Mouse (Mus musculus): ENCODE results near the gene Foxc2. TPM values are rescaled to one million over a fixed set of nuclear protein-coding genes. Genes with fewer than 3 reads are reported as not detected.

Gene Foxc2
- polyA plus RNA-seq, 1 experiment from 2014 or later: 1.7 TPM

- peaks cover 5% of the 10 kb centered on the region; the same call in 1 of the 2 replicates for H3K4me1 ChIP-seq (ENCODE audit: control insufficient read depth, insufficient read depth, low read length)
- no peak overlapping the region for H3K9ac ChIP-seq (ENCODE audit: low read depth, low read length)
- WGBS: under 1% methylated on average over 25 of the region's 25 CpGs
- H3K36me3 ChIP-seq (ENCODE audit: control insufficient read depth, insufficient read depth, low read length): no peaks in the 10 kb centered on the region
- ATAC-seq: no peak
- no peaks in the 10 kb centered on the region; the same call in 1 of the 2 replicates for H3K9me3 ChIP-seq (replicated peaks; ENCODE audit: control insufficient read depth, low read length, poor library complexity, severe bottlenecking)
- H3K4me2 ChIP-seq (ENCODE audit: low read length): no peak overlapping the region
- peaks cover 55% of the 10 kb centered on the region for H3K27me3 ChIP-seq (ENCODE audit: control insufficient read depth, insufficient read depth, low read depth, low read length)
- no peak overlapping the region for H3K4me3 ChIP-seq (ENCODE audit: low read depth, low read length)
- H3K27ac ChIP-seq (ENCODE audit: low read length): no peak overlapping the region
These were observed 835 bp upstream of the Foxc2 start for GRCm38 (mm10) chr8:121115136-121115535.

GRCm38 (mm10) chr8:121116591-121117185 is 717 bp downstream of the Foxc2 start:
- Histone ChIP-seq H3K36me3 (ENCODE audit: control insufficient read depth, insufficient read depth, low read length) (no peaks in the 10 kb centered on the region), H3K27ac (ENCODE audit: low read length) (no peak overlapping the region), H3K4me1 (ENCODE audit: control insufficient read depth, insufficient read depth, low read length) (peaks cover 5% of the 10 kb centered on the region; the same call in 1 of the 2 replicates), H3K9ac (ENCODE audit: low read depth, low read length) (no peak overlapping the region), H3K4me2 (ENCODE audit: low read length) (peak overlapping the region; percentile 51), H3K4me3 (ENCODE audit: low read depth, low read length) (peak overlapping the region; percentile 25), H3K27me3 (ENCODE audit: control insufficient read depth, insufficient read depth, low read depth, low read length) (peaks cover 66% of the 10 kb centered on the region), H3K9me3 (replicated peaks; ENCODE audit: control insufficient read depth, low read length, poor library complexity, severe bottlenecking) (no peaks in the 10 kb centered on the region; the same call in 1 of the 2 replicates)
- under 1% methylated on average over 53 of the region's 55 CpGs for WGBS
- no peak for ATAC-seq

- under 1% methylated on average over 53 of the region's 62 CpGs for WGBS
These were observed 1.2 kb downstream of the Foxc2 start for GRCm38 (mm10) chr8:121117186-121117651.

GRCm38 (mm10) chr8:121117906-121118305 is 1.9 kb downstream of the Foxc2 start:
- Histone ChIP-seq H3K9ac (ENCODE audit: low read depth, low read length) (no peak overlapping the region), H3K4me3 (ENCODE audit: low read depth, low read length) (peak overlapping the region; percentile 16; the same call in 1 of the 2 replicates), H3K27ac (ENCODE audit: low read length) (no peak overlapping the region), H3K9me3 (replicated peaks; ENCODE audit: control insufficient read depth, low read length, poor library complexity, severe bottlenecking) (no peaks in the 10 kb centered on the region; the same call in 1 of the 2 replicates), H3K4me1 (ENCODE audit: control insufficient read depth, insufficient read depth, low read length) (peaks cover 5% of the 10 kb centered on the region; the same call in 1 of the 2 replicates), H3K36me3 (ENCODE audit: control insufficient read depth, insufficient read depth, low read length) (no peaks in the 10 kb centered on the region), H3K4me2 (ENCODE audit: low read length) (no peak overlapping the region), H3K27me3 (ENCODE audit: control insufficient read depth, insufficient read depth, low read depth, low read length) (peaks cover 71% of the 10 kb centered on the region)
- no peak for ATAC-seq
- WGBS: under 1% methylated on average over 28 of the region's 28 CpGs

More at GRCm38 (mm10) chr8:121117186-121117651, 1.2 kb downstream of the Foxc2 start:
- peak overlapping the region; percentile 25 for H3K4me3 ChIP-seq (ENCODE audit: low read depth, low read length)
- H3K27ac ChIP-seq (ENCODE audit: low read length): no peak overlapping the region
- peaks cover 5% of the 10 kb centered on the region; the same call in 1 of the 2 replicates for H3K4me1 ChIP-seq (ENCODE audit: control insufficient read depth, insufficient read depth, low read length)
- peaks cover 69% of the 10 kb centered on the region for H3K27me3 ChIP-seq (ENCODE audit: control insufficient read depth, insufficient read depth, low read depth, low read length)
- 0 out of 2 replicates have a peak overlapping the region, but pooled peaks have one; percentile 4 for H3K4me2 ChIP-seq (ENCODE audit: low read length)
- H3K36me3 ChIP-seq (ENCODE audit: control insufficient read depth, insufficient read depth, low read length): no peaks in the 10 kb centered on the region
- H3K9me3 ChIP-seq (replicated peaks; ENCODE audit: control insufficient read depth, low read length, poor library complexity, severe bottlenecking): no peaks in the 10 kb centered on the region; the same call in 1 of the 2 replicates
- ATAC-seq: no peak
- no peak overlapping the region for H3K9ac ChIP-seq (ENCODE audit: low read depth, low read length)

GRCm38 (mm10) chr8:121118634-121119420 is 2.9 kb downstream of the Foxc2 start:
- Histone ChIP-seq H3K9ac (ENCODE audit: low read depth, low read length) (no peak overlapping the region), H3K4me2 (ENCODE audit: low read length) (no peak overlapping the region), H3K36me3 (ENCODE audit: control insufficient read depth, insufficient read depth, low read length) (no peaks in the 10 kb centered on the region), H3K9me3 (replicated peaks; ENCODE audit: control insufficient read depth, low read length, poor library complexity, severe bottlenecking) (no peaks in the 10 kb centered on the region; the same call in 1 of the 2 replicates), H3K27ac (ENCODE audit: low read length) (no peak overlapping the region), H3K4me3 (ENCODE audit: low read depth, low read length) (no peak overlapping the region), H3K27me3 (ENCODE audit: control insufficient read depth, insufficient read depth, low read depth, low read length) (peaks cover 76% of the 10 kb centered on the region), H3K4me1 (ENCODE audit: control insufficient read depth, insufficient read depth, low read length) (peaks cover 5% of the 10 kb centered on the region; the same call in 1 of the 2 replicates)
- no peak for ATAC-seq
- 1% methylated on average over 18 of the region's 18 CpGs for WGBS

DNA sequence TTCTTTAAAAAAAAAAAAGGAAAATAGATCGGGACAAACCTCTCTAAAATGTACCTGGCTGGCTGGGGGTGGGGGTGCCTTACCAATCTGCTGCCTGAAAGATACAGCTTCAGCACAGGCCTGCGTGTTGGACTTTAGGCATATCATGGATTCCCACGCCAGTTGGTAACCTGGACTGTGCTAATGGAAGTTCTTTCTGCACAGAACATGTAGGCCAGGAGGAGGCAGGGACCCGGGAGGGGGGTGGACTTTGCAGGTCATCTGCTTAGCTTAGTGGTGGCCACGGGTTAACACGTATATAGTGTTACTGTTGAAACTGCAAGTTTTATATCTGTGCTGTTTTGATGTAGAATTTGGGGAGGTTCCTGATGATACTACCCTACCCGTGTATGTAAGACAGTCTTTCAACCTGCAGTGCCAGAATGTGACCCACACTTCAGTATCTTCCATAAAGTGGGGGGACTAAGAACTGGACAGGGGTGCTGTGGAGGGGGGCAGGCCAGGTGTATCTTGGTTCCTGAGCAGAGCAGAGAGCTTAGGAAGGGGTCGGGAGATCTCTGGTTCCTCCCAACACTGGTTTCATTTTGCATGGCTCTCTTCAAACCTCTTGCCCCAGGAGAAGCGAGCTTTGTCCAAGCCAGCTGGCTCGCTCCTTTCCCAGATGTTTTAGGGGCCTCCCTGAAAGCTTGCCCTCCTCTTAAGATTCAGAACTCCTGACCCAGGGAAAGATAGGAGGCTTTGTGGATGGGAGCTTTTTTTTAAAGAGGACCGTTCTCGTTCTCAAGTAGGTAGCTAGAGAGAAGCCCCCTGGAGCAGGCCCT is 3.9 kb downstream of the Foxc2 start:
- no peak overlapping the region for H3K4me3 ChIP-seq (ENCODE audit: low read depth, low read length)
- H3K4me1 ChIP-seq (ENCODE audit: control insufficient read depth, insufficient read depth, low read length): peaks cover 5% of the 10 kb centered on the region; the same call in 1 of the 2 replicates
- H3K9ac ChIP-seq (ENCODE audit: low read depth, low read length): no peak overlapping the region
- 2% methylated on average over 12 of the region's 12 CpGs for WGBS
- no peak for ATAC-seq
- H3K27me3 ChIP-seq (ENCODE audit: control insufficient read depth, insufficient read depth, low read depth, low read length): peaks cover 79% of the 10 kb centered on the region
- H3K9me3 ChIP-seq (replicated peaks; ENCODE audit: control insufficient read depth, low read length, poor library complexity, severe bottlenecking): no peaks in the 10 kb centered on the region; the same call in 1 of the 2 replicates
- H3K4me2 ChIP-seq (ENCODE audit: low read length): no peak overlapping the region
- H3K27ac ChIP-seq (ENCODE audit: low read length): no peak overlapping the region
- no peaks in the 10 kb centered on the region for H3K36me3 ChIP-seq (ENCODE audit: control insufficient read depth, insufficient read depth, low read length)

GRCm38 (mm10) chr8:121120456-121121419 is 4.8 kb downstream of the Foxc2 start:
- WGBS: 5% methylated on average over 17 of the region's 17 CpGs
- H3K27ac ChIP-seq (ENCODE audit: low read length): no peak overlapping the region
- H3K27me3 ChIP-seq (ENCODE audit: control insufficient read depth, insufficient read depth, low read depth, low read length): peaks cover 81% of the 10 kb centered on the region
- no peak overlapping the region for H3K4me3 ChIP-seq (ENCODE audit: low read depth, low read length)
- peaks cover 8% of the 10 kb centered on the region; the same call in 1 of the 2 replicates for H3K4me1 ChIP-seq (ENCODE audit: control insufficient read depth, insufficient read depth, low read length)
- H3K9ac ChIP-seq (ENCODE audit: low read depth, low read length): no peak overlapping the region
- H3K9me3 ChIP-seq (replicated peaks; ENCODE audit: control insufficient read depth, low read length, poor library complexity, severe bottlenecking): no peaks in the 10 kb centered on the region; the same call in 1 of the 2 replicates
- no peaks in the 10 kb centered on the region for H3K36me3 ChIP-seq (ENCODE audit: control insufficient read depth, insufficient read depth, low read length)
- no peak overlapping the region for H3K4me2 ChIP-seq (ENCODE audit: low read length)
- ATAC-seq: no peak
